29 mouse cellular contexts compared by ENCODE assay signal in genomic region chr13:112733311-112733710, GRCm38 (mm10).
"Had no signal": no experiment of that assay in that cellular context is flagged by ENCODE, and none has a peak within 500 bp of the region (broad histone marks: within the 10 kb centered on the region; RNA-seq: fewer than 3 reads in every experiment).

No protein-coding gene starts in this region.

- H3K4me2 ChIP-seq: embryonic facial prominence, embryonic 12.5 days; embryonic facial prominence, embryonic 13.5 days; embryonic facial prominence, embryonic 15.5 days; forebrain, embryonic 12.5 days; forebrain, embryonic 13.5 days; forebrain, embryonic 15.5 days had no signal

- H3K4me1 ChIP-seq: forebrain, embryonic 10.5 days; forebrain, embryonic 12.5 days; forebrain, embryonic 13.5 days; forebrain, embryonic 15.5 days had no signal

- DNase-seq: cerebellum, adult 2 months; cerebellum, adult 8-10 months; cerebellum, adult 9-10 months; cerebellum, adult 9-11 months; cerebellum, postnatal 10 days; cerebellum, postnatal 14 days; cerebellum, postnatal 25 days; cerebellum, postnatal 36 days; embryo, embryonic 11 days; forebrain, postnatal 0 days; gastrocnemius, adult 2 months; gastrocnemius, postnatal 10 days; gastrocnemius, postnatal 14 days; gastrocnemius, postnatal 25 days; gastrocnemius, postnatal 36 days; heart, adult 11 months; heart, adult 18-20 months; heart, adult 2 months had no signal

- ATAC-seq: forebrain, embryonic 13.5 days; forebrain, embryonic 14.5 days; forebrain, embryonic 15.5 days; forebrain, embryonic 16.5 days; forebrain, postnatal 0 days had no signal

- H3K4me3 ChIP-seq: embryonic facial prominence, embryonic 10.5 days; embryonic facial prominence, embryonic 12.5 days; embryonic facial prominence, embryonic 13.5 days; embryonic facial prominence, embryonic 15.5 days; erythroblast, embryonic 14.5 days; forebrain, embryonic 10.5 days; forebrain, embryonic 12.5 days; forebrain, embryonic 13.5 days; forebrain, embryonic 15.5 days; gastrocnemius, adult 2 months; heart, adult 2 months had no signal

- H3K9me3 ChIP-seq: embryonic facial prominence, embryonic 12.5 days; embryonic facial prominence, embryonic 13.5 days; embryonic facial prominence, embryonic 15.5 days; forebrain, embryonic 12.5 days; forebrain, embryonic 13.5 days; forebrain, embryonic 15.5 days had no signal

- H3K9ac ChIP-seq: embryonic facial prominence, embryonic 12.5 days; embryonic facial prominence, embryonic 13.5 days; embryonic facial prominence, embryonic 15.5 days; forebrain, embryonic 12.5 days; forebrain, embryonic 13.5 days; forebrain, embryonic 15.5 days; forebrain, postnatal 0 days had no signal

- H3K27me3 ChIP-seq: embryonic facial prominence, embryonic 12.5 days; embryonic facial prominence, embryonic 13.5 days; embryonic facial prominence, embryonic 15.5 days; forebrain, embryonic 12.5 days; forebrain, embryonic 13.5 days; forebrain, embryonic 15.5 days had no signal

- H3K27ac ChIP-seq: embryonic facial prominence, embryonic 10.5 days; embryonic facial prominence, embryonic 13.5 days; embryonic facial prominence, embryonic 15.5 days; forebrain, embryonic 10.5 days; forebrain, embryonic 12.5 days; forebrain, embryonic 13.5 days; forebrain, embryonic 15.5 days; gastrocnemius, adult 2 months; heart, adult 2 months had no signal

- H3K36me3 ChIP-seq: forebrain, embryonic 12.5 days had no signal
